Comparison of ENCODE assay signal across 17 mouse cellular contexts in genomic region chr11:54102706-54103449, GRCm38 (mm10). TPM values are rescaled to one million over a fixed set of nuclear protein-coding genes. Genes with fewer than 3 reads are reported as not detected.
DNase-seq lines count a peak whose midpoint lies in the region; ATAC-seq and TF ChIP-seq lines count a peak whose summit lies in the region.
"Had no signal": no experiment of that assay in that cellular context is flagged by ENCODE, and none has a peak within 500 bp of the region (broad histone marks: within the 10 kb centered on the region; RNA-seq: fewer than 3 reads in every experiment).

No protein-coding gene starts in this region.

- no peak overlapping the region for H3K27ac ChIP-seq in liver, embryonic 12.5 days
- H3K27ac ChIP-seq in embryonic facial prominence, embryonic 14.5 days (replicated peaks; ENCODE audit: low read depth, low read length), result no peak overlapping the region
- H3K27ac ChIP-seq in heart, postnatal 0 days (ENCODE audit: low read depth), result no peak overlapping the region
- H3K27ac ChIP-seq: forebrain, embryonic 13.5 days; hindbrain, embryonic 15.5 days; layer of hippocampus, adult 2 months; midbrain, embryonic 12.5 days; neural tube, embryonic 12.5 days had no signal

- TF ChIP-seq EP300 in heart, postnatal 0 days (IDR thresholded peaks at IDR 0.05; ENCODE audit: low read depth), result no peak

- TF ChIP-seq CTCF in heart, postnatal 0 days (IDR thresholded peaks at IDR 0.05; ENCODE audit: low read depth), result no peak

- DNase-seq in liver, result no peak
- DNase-seq in embryonic facial prominence, embryonic 14.5 days (ENCODE audit: low spot score), result peak; percentile 26
- DNase-seq in heart, postnatal 0 days (ENCODE audit: low spot score), result no peak
- no peak for DNase-seq in kidney, adult 8-10 months
- DNase-seq in right cerebral cortex, adult 18-20 months, result no peak
- DNase-seq: cerebellum, adult 8-10 months; kidney, adult 9 months; lung, postnatal 14 days; thymus, postnatal 4 days had no signal

- 43% methylated on average over 10 of the region's 10 CpGs for WGBS in liver, embryonic 12.5 days (ENCODE audit: insufficient replicate concordance)
- WGBS in embryonic facial prominence, embryonic 14.5 days, result 63% methylated on average over 10 of the region's 10 CpGs
- WGBS in heart, postnatal 0 days, result 38% methylated on average over 10 of the region's 10 CpGs

- peaks cover 28% of the 10 kb centered on the region for H3K4me1 ChIP-seq in liver, embryonic 12.5 days
- peaks cover 31% of the 10 kb centered on the region for H3K4me1 ChIP-seq in embryonic facial prominence, embryonic 14.5 days (ENCODE audit: control insufficient read depth, insufficient read depth, low read length)
- H3K4me1 ChIP-seq in heart, postnatal 0 days (ENCODE audit: control insufficient read depth, insufficient read depth), result peaks cover 34% of the 10 kb centered on the region

- H3K27me3 ChIP-seq in liver, embryonic 12.5 days (replicated peaks), result peaks cover 58% of the 10 kb centered on the region
- H3K27me3 ChIP-seq in embryonic facial prominence, embryonic 14.5 days (replicated peaks; ENCODE audit: control insufficient read depth, insufficient read depth, low read length), result no peaks in the 10 kb centered on the region
- H3K27me3 ChIP-seq in heart, postnatal 0 days (ENCODE audit: control insufficient read depth, insufficient read depth, low read length), result no peaks in the 10 kb centered on the region

- H3K36me3 ChIP-seq in liver, embryonic 12.5 days, result no peaks in the 10 kb centered on the region
- 0 out of 2 replicates have a peak, but pooled peaks cover 4% of the 10 kb centered on the region for H3K36me3 ChIP-seq in embryonic facial prominence, embryonic 14.5 days (ENCODE audit: control insufficient read depth, insufficient read depth, low read length)
- H3K36me3 ChIP-seq in heart, postnatal 0 days (replicated peaks; ENCODE audit: control insufficient read depth, insufficient read depth, low read length), result no peaks in the 10 kb centered on the region
- H3K36me3 ChIP-seq: hindbrain, embryonic 15.5 days; midbrain, embryonic 12.5 days; neural tube, embryonic 12.5 days had no signal

- peak; percentile 37; the same call in 1 of the 2 replicates for ATAC-seq in liver, embryonic 12.5 days
- no peak for ATAC-seq in embryonic facial prominence, embryonic 14.5 days (ENCODE audit: low read depth)
- ATAC-seq in heart, postnatal 0 days (ENCODE audit: insufficient read depth, low read depth), result no peak
- ATAC-seq in megakaryocyte-erythroid progenitor cell, adult 5-6 weeks (replicated peaks; ENCODE audit: low FRiP score, low TSS enrichment, poor library complexity, severe bottlenecking), result peak; percentile 30; the same call in 1 of the 2 replicates
- ATAC-seq in erythroid progenitor cell, adult 5-6 weeks (replicated peaks; ENCODE audit: low FRiP score, poor library complexity, severe bottlenecking), result no peak
- ATAC-seq: forebrain, embryonic 13.5 days had no signal

- no peak overlapping the region for H3K4me3 ChIP-seq in liver, embryonic 12.5 days
- peak overlapping the region; percentile 8; the same call in 1 of the 2 replicates for H3K4me3 ChIP-seq in embryonic facial prominence, embryonic 14.5 days (ENCODE audit: low read depth, low read length)
- H3K4me3 ChIP-seq in heart, postnatal 0 days (ENCODE audit: low read depth, low read length), result no peak overlapping the region
- H3K4me3 ChIP-seq: forebrain, embryonic 13.5 days; hindbrain, embryonic 15.5 days; layer of hippocampus, adult 2 months; midbrain, embryonic 12.5 days; neural tube, embryonic 12.5 days had no signal

- H3K4me2 ChIP-seq in liver, embryonic 12.5 days, result no peak overlapping the region
- H3K4me2 ChIP-seq in embryonic facial prominence, embryonic 14.5 days (ENCODE audit: low read depth, low read length), result peak overlapping the region; percentile 97
- peak overlapping the region; percentile 91; the same call in 1 of the 2 replicates for H3K4me2 ChIP-seq in heart, postnatal 0 days (ENCODE audit: low read depth, low read length)
- H3K4me2 ChIP-seq: forebrain, embryonic 13.5 days; midbrain, embryonic 12.5 days had no signal

- H3K9me3 ChIP-seq in liver, embryonic 12.5 days (replicated peaks), result no peaks in the 10 kb centered on the region
- no peaks in the 10 kb centered on the region for H3K9me3 ChIP-seq in embryonic facial prominence, embryonic 14.5 days (ENCODE audit: control insufficient read depth, low read length)
- H3K9me3 ChIP-seq in heart, postnatal 0 days (replicated peaks; ENCODE audit: control insufficient read depth, low read length), result no peaks in the 10 kb centered on the region
- H3K9me3 ChIP-seq: forebrain, embryonic 13.5 days; hindbrain, embryonic 15.5 days; midbrain, embryonic 12.5 days; neural tube, embryonic 12.5 days had no signal

- H3K9ac ChIP-seq in liver, embryonic 12.5 days, result no peak overlapping the region
- 0 out of 2 replicates have a peak overlapping the region, but pooled peaks have one; percentile 14 for H3K9ac ChIP-seq in embryonic facial prominence, embryonic 14.5 days (ENCODE audit: low read depth, low read length)
- no peak overlapping the region for H3K9ac ChIP-seq in heart, postnatal 0 days (replicated peaks; ENCODE audit: low read depth, low read length)
- H3K9ac ChIP-seq: forebrain, embryonic 13.5 days; hindbrain, embryonic 15.5 days; midbrain, embryonic 12.5 days; neural tube, embryonic 12.5 days had no signal

RNA-seq across cellular contexts. Expression of gene P4ha2, which starts 3.0 kb away (rescaled TPM):
- polyA plus RNA-seq in liver, embryonic 12.5 days (2016; fragmentation: Nextera tagmentation; extraction: Ambion mirVana), result 9.9 and 10.3 TPM in 2 replicates
- polyA plus RNA-seq in embryonic facial prominence, embryonic 14.5 days (2014; fragmentation: Nextera tagmentation; extraction: Ambion mirVana), result 107 and 120 TPM in 2 replicates
- 49.0 and 67.2 TPM in 2 replicates for total RNA-seq in heart, postnatal 0 days (2014; rRNA removed; ENCODE audit: low replicate concordance)
- 18.9 and 19.8 TPM in 2 replicates for polyA plus RNA-seq in heart, postnatal 0 days (2015; fragmentation: Nextera tagmentation; extraction: Ambion mirVana)
- total RNA-seq in megakaryocyte-erythroid progenitor cell, adult 5-6 weeks (2014; fragmentation: Nextera tagmentation), result 1.4 and 12.9 TPM in 2 replicates
- total RNA-seq in megakaryocyte-erythroid progenitor cell, adult 5-6 weeks (2017), result 0.65 and 2.5 TPM in 2 replicates
- total RNA-seq in erythroid progenitor cell, adult 5-6 weeks (2015; ENCODE audit: low replicate concordance), result not detected in 2 replicates
- not detected in 2 replicates for total RNA-seq in erythroid progenitor cell, adult 5-6 weeks (2017; ENCODE audit: low replicate concordance)

RNA-seq across cellular contexts. Expression of gene Pdlim4, which starts 34.1 kb away (rescaled TPM):
- polyA plus RNA-seq in liver, embryonic 12.5 days (2016; fragmentation: Nextera tagmentation; extraction: Ambion mirVana), result 4.4 and 4.9 TPM in 2 replicates
- 115 and 132 TPM in 2 replicates for polyA plus RNA-seq in embryonic facial prominence, embryonic 14.5 days (2014; fragmentation: Nextera tagmentation; extraction: Ambion mirVana)
- 14.2 and 29.3 TPM in 2 replicates for total RNA-seq in heart, postnatal 0 days (2014; rRNA removed; ENCODE audit: low replicate concordance)
- polyA plus RNA-seq in heart, postnatal 0 days (2015; fragmentation: Nextera tagmentation; extraction: Ambion mirVana), result 23.6 and 26.6 TPM in 2 replicates
- total RNA-seq in megakaryocyte-erythroid progenitor cell, adult 5-6 weeks (2014; fragmentation: Nextera tagmentation), result not detected in 2 replicates
- total RNA-seq in megakaryocyte-erythroid progenitor cell, adult 5-6 weeks (2017), result 0.69 TPM in 1 of 2 replicates, not detected in the other
- not detected in 2 replicates for total RNA-seq in erythroid progenitor cell, adult 5-6 weeks (2015; ENCODE audit: low replicate concordance)
- not detected in 2 replicates for total RNA-seq in erythroid progenitor cell, adult 5-6 weeks (2017; ENCODE audit: low replicate concordance)

Comparison
In these comparisons a context has a peak if more than half of its experiments do, and no peak if none do; other contexts are left out.
1. ATAC-seq: peak in liver, embryonic 12.5 days (single experiment) and megakaryocyte-erythroid progenitor cell, adult 5-6 weeks (single experiment); none in embryonic facial prominence, embryonic 14.5 days (single experiment), heart, postnatal 0 days (single experiment) and erythroid progenitor cell, adult 5-6 weeks (single experiment).